Mouse (Mus musculus) adipocyte (in vitro differentiated cells): ENCODE results near the gene Ube2d3.
A peak's percentile ranks its signal among the peaks of the same experiment; 100 is the strongest.
"Not testable (repeated sequence)": the region's sequence is repeated elsewhere in the genome, so short reads cannot be mapped to it uniquely, and the experiment has no call there.

Source experiments
- DNase-seq: peaks from one replicate; pipeline ENCODE4 v3.0.0-alpha.2; 2016; ENCODE audit warnings: low spot score

Ube2d3 gene

DNA sequence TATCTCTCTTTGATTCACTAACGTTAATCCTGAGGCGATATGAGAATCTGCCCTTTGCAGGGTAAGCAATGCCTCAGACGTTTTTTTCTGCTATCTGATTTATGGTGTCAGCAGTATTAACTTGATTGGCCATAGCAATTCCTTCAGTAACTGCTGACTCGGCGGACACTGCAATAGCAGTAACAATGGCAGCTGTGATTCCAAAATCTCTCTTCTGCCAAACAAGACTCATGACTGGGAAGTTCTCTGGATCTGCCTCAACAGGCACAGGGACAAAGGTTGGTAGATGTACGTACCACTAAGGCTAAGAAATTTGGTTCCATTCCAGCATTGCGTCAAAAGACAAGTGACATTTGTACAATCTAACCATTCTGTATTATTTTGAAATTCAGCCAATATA, 55.4 kb downstream of the Ube2d3 start:
- DNase-seq, result peak; percentile 91

DNA sequence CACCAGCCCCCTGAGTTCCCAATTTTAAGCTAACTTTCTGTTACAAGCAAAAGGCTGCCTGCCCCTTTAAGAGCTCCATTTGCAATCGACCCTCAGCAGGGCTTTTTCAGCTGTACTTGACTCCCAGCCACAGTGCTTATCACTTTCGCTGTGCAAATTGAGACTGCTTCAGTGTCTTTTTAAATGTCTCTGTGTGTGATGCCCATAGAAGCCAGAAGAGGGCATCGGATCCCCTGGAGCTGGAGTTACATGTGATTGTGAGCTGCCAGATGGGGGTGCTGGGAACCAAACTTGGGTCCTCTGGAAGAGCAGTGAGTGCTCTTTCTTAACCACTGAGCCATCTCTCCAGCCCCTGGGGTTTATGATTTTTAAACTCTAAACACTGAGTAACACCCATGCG, 60.0 kb downstream of the Ube2d3 start:
- DNase-seq, result not testable (repeated sequence)

DNA sequence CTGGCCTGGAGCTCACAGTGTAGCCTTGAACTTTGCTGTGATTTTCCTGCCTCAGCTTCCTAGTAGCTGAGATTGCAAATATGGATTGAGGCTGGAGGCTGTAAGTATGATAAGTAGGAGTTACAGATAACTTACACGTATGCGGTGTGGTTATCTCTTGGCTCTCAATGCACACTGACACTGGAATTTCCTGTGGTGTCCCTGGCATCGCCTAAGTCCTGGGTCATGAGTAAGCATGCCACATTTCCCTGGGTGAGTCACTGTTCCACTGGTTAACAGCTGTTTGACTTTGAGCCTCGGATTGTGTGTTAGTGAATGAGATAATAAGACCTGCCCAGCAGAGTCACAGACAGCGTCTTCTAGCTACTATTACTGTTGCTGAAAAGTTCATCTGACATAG, 60.9 kb downstream of the Ube2d3 start:
- DNase-seq, result no peak

DNA sequence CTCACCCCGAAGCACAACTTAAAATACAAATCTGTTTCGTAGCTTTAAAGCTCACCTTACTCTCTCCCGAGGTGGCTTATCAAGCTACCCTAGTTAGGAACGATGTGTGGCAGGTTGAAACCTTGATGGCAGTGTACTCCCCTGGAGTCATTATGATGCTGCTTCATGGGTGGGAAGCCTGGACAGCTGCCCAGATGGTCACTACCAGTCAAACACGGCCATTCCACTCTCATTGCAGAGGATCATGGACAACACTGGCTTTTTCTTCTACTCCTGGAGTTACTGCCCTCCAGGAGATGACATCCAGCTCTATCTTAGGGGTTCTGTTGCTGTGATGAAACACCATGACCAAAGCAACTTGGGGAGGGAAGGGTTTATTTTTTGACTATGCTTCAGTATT, 65.2 kb downstream of the Ube2d3 start:
- DNase-seq, result no peak

DNA sequence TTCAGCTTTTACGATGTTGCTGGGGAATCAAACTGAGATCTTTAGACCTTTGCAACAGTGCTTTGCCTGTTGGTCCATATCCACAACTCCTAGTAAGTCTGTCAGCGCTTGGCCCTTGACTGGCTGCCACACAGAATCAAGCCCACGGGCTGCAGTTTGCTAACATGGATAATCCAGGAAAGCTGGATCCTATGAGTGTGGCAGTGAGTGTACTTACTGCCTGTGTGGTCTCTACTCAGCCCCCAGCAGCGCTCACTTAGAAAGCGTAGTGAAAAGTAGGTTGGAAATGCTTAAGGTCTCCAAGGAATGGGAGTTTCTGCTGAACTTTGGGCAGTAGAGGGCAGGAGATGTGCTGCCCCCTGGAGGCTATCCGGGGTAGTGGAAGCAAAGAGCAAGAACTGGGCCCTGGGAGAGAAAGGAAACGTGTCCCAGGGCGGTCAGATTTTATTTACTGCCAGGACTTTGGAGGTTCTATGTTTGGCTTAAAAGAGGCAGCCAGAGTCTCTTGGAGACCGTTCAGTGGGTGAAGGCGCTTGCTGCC, 67.5 kb downstream of the Ube2d3 start:
- DNase-seq, result peak; percentile 83

DNA sequence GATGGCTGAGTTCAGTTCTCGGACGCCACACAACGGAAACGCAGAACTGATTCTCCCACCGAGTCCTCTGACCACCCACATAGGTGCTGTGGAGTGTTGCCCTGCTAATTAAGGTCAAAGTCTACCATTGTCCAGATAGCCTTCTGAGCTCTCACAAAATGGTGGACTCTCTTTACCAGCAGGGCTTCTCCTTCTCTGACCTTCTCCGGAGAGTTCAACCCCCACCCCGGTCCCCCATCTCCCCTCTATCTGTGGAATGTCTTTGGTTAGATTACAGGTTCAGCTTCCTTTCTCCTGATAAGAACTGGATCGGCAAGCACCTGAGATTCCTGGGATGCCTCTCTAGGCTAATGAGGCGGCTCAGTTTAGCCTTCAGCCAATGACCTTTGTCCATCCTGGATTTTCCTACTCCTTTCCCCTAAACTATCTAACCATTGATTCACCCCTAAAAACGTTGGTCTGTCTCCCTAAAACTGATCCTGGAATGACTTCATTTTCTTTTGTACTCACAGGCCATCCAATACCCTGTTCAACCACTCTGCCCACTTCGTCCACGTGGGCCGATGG, 68.0 kb downstream of the Ube2d3 start:
- DNase-seq, result no peak

DNA sequence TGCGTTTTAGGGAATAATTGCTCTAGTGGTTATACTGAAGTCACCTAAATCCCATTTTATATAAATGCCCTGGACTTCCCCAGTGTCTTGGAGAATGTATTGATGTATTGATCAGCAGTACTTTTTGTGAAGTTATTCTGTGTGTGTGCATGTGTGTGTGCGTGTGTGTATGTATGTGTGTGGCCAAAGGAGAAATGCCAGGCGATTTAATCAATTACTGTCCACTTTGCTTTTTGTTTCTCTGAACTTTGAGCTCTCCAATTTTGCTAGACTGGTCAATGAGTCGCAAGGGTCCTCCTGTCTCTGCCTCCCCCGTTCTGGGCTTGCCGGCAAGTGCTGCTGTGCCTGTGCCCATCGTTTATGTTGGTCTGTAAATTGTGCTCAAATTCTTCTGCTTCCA, 69.6 kb downstream of the Ube2d3 start:
- no peak for DNase-seq

DNA sequence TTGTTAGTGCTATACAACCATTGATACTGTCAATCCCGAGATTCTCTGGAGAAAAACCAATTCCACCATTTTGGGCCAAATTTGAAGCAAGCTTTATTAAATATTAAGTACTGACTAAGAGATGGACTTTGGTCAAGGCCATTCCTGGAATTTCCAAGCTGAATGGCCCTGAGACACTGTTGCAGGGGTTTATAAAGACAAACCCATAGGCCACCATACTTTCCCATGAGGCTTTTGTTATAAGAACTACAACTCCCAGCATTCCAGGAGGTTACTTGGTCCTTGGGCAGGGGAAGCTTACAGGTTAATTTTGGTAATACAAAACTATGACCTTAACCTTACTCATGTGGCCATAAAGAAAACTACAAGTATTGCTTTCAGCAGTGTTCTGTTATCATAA, 70.2 kb downstream of the Ube2d3 start:
- no peak for DNase-seq

DNA sequence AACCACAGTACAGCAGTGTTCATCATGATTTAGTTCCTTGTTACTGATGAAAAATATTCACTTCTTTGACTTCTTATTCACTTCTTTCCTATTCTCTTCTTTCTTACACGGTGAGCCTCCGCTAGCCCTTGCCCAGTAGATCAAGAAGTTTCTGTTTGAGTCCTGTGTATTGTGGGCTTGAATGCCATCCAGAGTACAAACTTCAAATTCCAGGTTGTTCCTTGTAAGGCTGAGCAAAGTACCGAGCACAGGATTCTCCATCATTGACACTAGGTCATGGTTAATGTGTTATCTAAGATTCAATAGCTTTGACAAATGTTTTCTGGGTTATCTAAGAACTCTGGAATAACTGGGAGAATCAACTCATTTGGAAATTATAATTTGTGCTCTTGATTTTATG, 72.4 kb downstream of the Ube2d3 start:
- DNase-seq, result no peak

DNA sequence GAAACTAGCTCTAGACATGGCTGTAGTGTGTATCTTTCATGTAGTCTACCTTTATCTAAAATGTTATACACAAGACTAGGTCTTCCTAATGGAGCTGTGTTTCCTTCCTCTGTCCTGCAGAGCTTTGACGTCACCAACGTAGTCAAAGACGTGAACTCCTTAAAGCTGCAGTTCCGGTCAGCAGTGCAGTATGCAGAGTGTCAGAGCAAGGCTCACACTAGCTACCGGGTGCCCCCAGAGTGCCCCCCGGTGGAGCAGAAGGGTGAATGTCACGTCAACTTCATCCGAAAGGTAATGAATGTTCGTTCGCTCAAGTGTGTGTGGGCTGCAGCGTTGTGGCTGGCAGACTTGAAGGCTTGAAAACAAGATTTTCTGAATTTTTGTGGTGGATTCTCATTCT, 73.7 kb downstream of the Ube2d3 start:
- DNase-seq, result no peak

DNA sequence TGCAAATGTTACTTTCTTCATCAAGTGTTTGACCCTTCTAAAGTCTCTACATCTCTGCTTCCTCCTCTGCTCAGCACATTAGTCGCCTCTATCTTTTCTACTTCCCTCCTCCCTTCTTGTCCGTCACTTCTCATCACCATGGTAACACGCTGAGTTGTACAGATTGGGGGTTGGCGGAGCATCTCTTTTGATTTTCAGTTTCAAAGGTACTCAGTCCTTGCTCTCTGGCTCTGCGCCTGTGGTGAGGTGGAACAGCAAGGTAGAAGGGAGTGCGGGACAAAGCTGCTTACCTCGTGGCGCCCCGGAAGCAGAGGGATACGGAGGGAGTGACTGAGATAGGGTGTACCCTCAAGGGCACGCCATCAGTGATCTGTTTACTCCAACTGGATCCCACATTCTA, 75.3 kb downstream of the Ube2d3 start:
- DNase-seq, result no peak

DNA sequence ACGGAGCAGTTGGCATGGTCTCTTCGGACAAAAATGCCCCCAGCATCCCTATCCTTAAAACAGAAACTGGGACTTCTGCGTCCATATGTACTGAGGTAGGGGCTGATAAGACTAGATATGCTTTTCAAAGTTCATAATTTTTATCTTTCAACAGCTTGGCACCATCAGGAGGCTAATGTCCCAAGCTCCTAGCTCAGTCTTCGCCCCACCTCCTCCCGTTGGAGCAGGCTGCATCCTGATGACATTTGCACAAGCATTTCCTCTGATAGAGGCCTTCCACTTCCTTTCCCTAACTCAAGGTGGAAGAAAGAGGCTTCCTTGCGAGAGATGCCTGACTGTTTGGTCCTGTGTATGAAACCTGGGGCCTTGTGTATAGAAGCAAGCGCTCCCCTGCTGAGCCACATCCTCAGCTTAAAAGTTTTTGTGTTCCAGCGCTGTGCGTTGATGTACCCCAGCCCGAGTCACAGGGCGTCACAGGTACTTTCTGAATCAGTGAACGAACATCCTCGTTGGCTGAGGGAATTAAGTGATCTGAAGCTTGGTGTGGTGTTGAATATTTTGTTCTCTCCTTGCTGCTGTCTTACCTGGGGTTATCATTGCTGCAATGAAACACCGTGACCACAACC, 76.0 kb downstream of the Ube2d3 start:
- DNase-seq, result no peak

DNA sequence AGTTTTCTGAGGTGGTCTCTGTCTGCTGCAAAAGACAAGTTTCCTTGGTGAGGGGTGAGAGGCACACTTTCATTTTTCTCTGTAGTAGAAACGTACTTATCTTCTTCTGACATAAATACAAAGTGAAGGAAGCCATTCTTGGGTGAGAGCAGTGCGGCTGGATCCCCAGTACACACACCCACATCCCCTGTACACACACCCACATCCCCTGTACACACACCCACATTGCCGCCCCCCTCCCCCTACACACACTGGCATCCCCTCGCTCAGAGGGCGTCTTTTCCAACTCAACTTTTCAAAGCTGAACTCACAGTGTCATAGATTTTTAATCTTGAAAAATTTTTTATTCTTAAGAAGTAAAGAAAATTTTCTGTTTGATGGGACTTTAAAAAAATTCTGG, 77.3 kb downstream of the Ube2d3 start:
- DNase-seq, result no peak

DNA sequence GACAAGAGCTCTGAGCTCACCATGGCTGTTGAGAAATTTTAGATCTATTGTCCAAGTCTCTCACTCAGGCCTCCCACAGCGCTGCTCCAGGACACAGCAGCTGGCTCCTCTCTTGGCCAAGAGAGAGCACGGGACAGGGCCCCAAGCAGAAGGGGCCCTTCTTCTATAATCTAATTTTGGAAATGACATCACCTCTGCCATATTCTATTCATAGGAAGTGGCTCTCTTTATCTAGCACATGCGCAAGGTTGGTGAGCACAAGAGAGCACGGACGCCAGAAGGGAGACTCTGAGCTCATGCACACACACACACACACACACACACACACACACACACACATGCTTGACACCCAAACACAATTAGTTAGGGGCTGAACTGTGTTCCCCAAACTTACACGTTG, 78.9 kb downstream of the Ube2d3 start:
- peak; percentile 46 for DNase-seq
